Mouse (Mus musculus): Measurements from ENCODE around the gene Smim26. TPM values are rescaled to one million over a fixed set of nuclear protein-coding genes. Genes with fewer than 3 reads are reported as not detected.

Gene Smim26
- polyA plus RNA-seq, 1 experiment from 2014 or later: 33.1 TPM

Small RNA genes within 50 kb of the gene (microRNA-seq; reads per million reads assigned to microRNA genes)
- not detected for gene Gm24823

Other genes starting within 250 kb of the Smim26 start
- gene Kat14, start 225.1 kb upstream of the Smim26 start, polyA plus RNA-seq (2015; fragmentation: Nextera tagmentation; extraction: Ambion mirVana): 52.5 and 57.0 TPM in 2 replicates
- 0.56 TPM in 1 of 2 replicates, not detected in the other for gene Pet117, start 225.1 kb upstream of the Smim26 start, polyA plus RNA-seq (2015; fragmentation: Nextera tagmentation; extraction: Ambion mirVana)
- gene Dzank1, start 66.6 kb upstream of the Smim26 start, polyA plus RNA-seq (2015; fragmentation: Nextera tagmentation; extraction: Ambion mirVana): 1.2 and 1.4 TPM in 2 replicates
- gene Polr3f, start 66.3 kb upstream of the Smim26 start, polyA plus RNA-seq (2015; fragmentation: Nextera tagmentation; extraction: Ambion mirVana): 27.0 and 31.6 TPM in 2 replicates
- 95.7 and 99.2 TPM in 2 replicates for gene Rbbp9, start 43.2 kb upstream of the Smim26 start, polyA plus RNA-seq (2015; fragmentation: Nextera tagmentation; extraction: Ambion mirVana)
- gene Sec23b, start 37.8 kb upstream of the Smim26 start, polyA plus RNA-seq (2015; fragmentation: Nextera tagmentation; extraction: Ambion mirVana): 117 and 123 TPM in 2 replicates
- gene Dtd1, start 5.8 kb downstream of the Smim26 start, polyA plus RNA-seq (2015; fragmentation: Nextera tagmentation; extraction: Ambion mirVana): 46.9 and 47.0 TPM in 2 replicates
- not detected in 2 replicates for gene Scp2d1, start 229.6 kb downstream of the Smim26 start, polyA plus RNA-seq (2015; fragmentation: Nextera tagmentation; extraction: Ambion mirVana)

Data from kidney, embryonic 16.5 days (tissue).